Mouse (Mus musculus): ENCODE results near the gene Ehd1. TPM values are rescaled to one million over a fixed set of nuclear protein-coding genes. Genes with fewer than 3 reads are reported as not detected.
"Not testable (repeated sequence)": the region's sequence is repeated elsewhere in the genome, so short reads cannot be mapped to it uniquely, and the experiment has no call there.

The Ehd1 gene
- polyA plus RNA-seq, 1 experiment from 2014 or later = 87.7 TPM

DNA sequence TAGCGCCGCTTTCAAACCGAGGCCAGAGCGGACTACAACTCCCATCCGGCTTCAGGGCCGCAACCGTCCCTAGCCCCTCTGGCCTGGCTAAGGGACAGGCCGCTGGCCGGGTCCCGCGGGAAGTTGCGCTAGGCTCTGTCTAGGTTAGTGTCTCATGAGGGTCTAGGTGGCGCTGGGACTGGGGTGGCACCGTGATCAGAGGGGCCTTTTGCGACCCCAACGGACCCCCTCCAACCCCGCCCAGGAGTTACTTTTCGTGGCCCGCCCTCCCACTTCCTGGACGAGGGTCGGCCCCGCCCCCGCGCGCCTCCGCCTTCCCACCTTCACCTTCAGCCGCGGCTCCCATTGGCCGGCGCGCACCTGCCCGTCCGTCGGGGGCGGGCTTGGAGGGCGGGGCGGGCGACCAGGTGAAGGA, 29.6 kb downstream of the Ehd1 start, which contains the start of gene Cdc42bpg:
Gene Cdc42bpg (plus strand): TSS at position 320 of the 415 bp plus-strand sequence.
- Histone ChIP-seq H3K27ac (replicated peaks) (no peak within 1 kb of the TSS), H3K9ac (replicated peaks) (peak within 1 kb of the TSS; percentile 45), H3K4me2 (peak within 1 kb of the TSS; percentile 69), H3K4me3 (replicated peaks) (peak within 1 kb of the TSS; percentile 50), H3K36me3 (0 out of 2 replicates have a peak, but pooled peaks cover 5% of the 10 kb centered on the region), H3K4me1 (peaks cover 9% of the 10 kb centered on the region), H3K27me3 (replicated peaks) (no peaks in the 10 kb centered on the region), H3K9me3 (replicated peaks) (no peaks in the 10 kb centered on the region)
- 1% methylated on average over 32 of the region's 38 CpGs for WGBS
- peak; percentile 80 for ATAC-seq (ENCODE audit: low FRiP score)

DNA sequence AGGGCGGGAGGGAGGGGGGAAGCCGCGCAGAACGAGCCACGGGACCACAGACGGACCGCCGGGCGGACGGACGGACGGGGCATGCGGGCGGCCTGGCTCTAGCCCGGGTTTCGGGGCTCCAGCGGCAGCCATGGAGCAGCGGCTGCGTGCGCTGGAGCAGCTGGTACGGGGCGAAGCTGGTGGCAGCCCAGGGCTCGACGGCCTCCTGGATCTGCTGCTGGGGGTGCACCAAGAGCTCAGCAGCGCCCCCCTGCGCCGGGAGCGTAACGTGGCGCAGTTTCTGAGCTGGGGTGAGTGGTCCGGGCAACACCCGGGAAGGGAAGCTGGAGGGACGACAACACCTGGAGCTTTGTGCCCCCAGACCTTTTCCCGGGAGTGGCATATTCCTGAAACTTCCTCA, 30.1 kb downstream of the Ehd1 start:
- H3K4me3 ChIP-seq (replicated peaks) = peak overlapping the region; percentile 50
- under 1% methylated on average over 28 of the region's 34 CpGs for WGBS
- no peaks in the 10 kb centered on the region for H3K27me3 ChIP-seq (replicated peaks)
- peaks cover 9% of the 10 kb centered on the region for H3K4me1 ChIP-seq
- H3K4me2 ChIP-seq = peak overlapping the region; percentile 69
- peak; percentile 64 for ATAC-seq (ENCODE audit: low FRiP score)
- H3K9me3 ChIP-seq (replicated peaks) = no peaks in the 10 kb centered on the region
- 0 out of 2 replicates have a peak, but pooled peaks cover 5% of the 10 kb centered on the region for H3K36me3 ChIP-seq
- H3K9ac ChIP-seq (replicated peaks) = peak overlapping the region; percentile 45
- no peak overlapping the region for H3K27ac ChIP-seq (replicated peaks)

DNA sequence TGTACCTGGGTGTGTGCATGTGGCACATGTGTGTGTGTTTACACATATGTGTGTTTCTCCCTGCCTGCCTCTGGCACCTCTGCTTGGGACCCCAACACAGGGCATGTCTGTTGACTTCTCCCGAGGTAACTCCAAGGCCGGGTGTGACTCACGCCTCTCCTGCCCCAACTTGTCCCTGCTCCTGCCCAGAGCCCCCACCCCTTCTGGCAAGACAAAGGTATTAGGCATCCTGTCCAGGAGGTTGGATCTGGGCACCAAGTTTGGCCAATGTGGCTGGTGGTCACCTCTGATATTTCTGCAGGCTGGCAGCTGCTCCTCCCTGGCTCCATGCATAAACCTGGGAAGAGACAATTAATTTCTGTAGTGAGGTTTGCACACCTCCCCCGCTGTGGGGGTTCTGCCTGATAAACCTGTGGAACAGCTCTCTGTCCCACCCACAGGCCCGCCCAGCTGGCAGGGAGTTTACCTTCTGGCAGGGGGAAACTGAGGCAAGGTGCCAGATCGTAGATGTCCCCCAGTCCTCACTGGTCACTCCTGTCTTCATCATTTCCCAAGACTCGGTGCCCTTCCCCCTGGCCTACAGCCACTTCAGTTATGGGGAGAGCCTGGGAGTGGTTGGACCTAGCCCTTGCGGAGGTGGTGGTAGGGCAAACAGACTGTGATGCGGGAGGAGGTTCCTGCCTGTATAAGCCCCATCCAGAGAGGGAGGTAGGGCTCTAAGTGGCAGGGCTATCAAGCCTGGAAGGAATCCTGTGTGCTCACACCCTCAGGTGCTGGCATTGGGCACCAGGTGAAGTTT, 31.4 kb downstream of the Ehd1 start:
- Histone ChIP-seq H3K4me3 (replicated peaks) (no peak overlapping the region), H3K4me1 (peaks cover 9% of the 10 kb centered on the region), H3K36me3 (0 out of 2 replicates have a peak, but pooled peaks cover 5% of the 10 kb centered on the region), H3K9me3 (replicated peaks) (no peaks in the 10 kb centered on the region), H3K4me2 (no peak overlapping the region), H3K9ac (replicated peaks) (no peak overlapping the region), H3K27me3 (replicated peaks) (no peaks in the 10 kb centered on the region), H3K27ac (replicated peaks) (no peak overlapping the region)
- ATAC-seq (ENCODE audit: low FRiP score) = no peak
- WGBS = 95% methylated on average over 9 of the region's 9 CpGs

DNA sequence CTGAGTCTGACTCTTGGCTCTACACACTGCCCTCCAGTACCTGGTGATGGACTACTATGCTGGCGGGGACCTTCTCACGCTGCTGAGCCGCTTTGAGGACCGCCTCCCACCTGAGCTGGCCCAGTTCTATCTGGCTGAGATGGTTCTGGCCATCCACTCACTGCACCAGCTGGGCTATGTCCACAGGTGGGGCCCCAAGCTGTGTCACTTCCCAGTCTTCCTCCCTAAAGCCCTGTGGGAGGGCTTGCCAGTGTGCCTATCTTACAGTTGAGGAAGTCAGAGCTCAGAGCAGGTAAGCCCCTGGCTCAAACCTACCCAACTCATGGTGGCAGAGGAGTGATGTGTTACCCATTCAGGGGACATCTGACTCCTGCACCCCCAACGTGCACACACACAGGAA, 33.7 kb downstream of the Ehd1 start:
- H3K27ac ChIP-seq (replicated peaks) = no peak overlapping the region
- H3K9me3 ChIP-seq (replicated peaks) = no peaks in the 10 kb centered on the region
- H3K36me3 ChIP-seq = peaks cover 14% of the 10 kb centered on the region; the same call in 1 of the 2 replicates
- WGBS = 95% methylated on average over 5 of the region's 5 CpGs
- peaks cover 9% of the 10 kb centered on the region for H3K4me1 ChIP-seq
- H3K9ac ChIP-seq (replicated peaks) = no peak overlapping the region
- H3K27me3 ChIP-seq (replicated peaks) = no peaks in the 10 kb centered on the region
- H3K4me2 ChIP-seq = no peak overlapping the region
- no peak overlapping the region for H3K4me3 ChIP-seq (replicated peaks)
- ATAC-seq (ENCODE audit: low FRiP score) = no peak

DNA sequence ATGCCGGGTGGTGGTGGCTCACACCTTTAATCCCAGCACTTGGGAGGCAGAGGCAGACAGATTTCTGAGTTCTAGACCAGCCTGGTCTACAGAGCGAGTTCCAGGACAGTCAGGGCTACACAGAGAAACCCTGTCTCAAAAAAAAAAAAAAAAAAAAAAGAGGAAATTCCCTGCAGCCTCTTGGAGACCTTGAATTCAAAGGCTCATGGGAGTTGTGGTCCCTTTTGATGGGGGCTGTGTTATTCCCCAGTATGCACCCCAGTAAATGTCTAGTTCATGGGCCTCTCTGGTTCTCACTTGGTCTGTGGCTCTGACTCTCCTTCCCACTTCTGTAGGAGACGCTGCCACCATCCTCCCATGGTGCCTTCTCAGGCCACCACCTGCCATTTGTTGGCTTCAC, 35.3 kb downstream of the Ehd1 start:
- not testable (repeated sequence) for H3K9ac ChIP-seq (replicated peaks); H3K9me3 ChIP-seq (replicated peaks); H3K4me3 ChIP-seq (replicated peaks); H3K27ac ChIP-seq (replicated peaks); ATAC-seq (ENCODE audit: low FRiP score); H3K27me3 ChIP-seq (replicated peaks); H3K4me2 ChIP-seq; H3K4me1 ChIP-seq
- WGBS = 91% methylated on average over 3 of the region's 3 CpGs
- peaks cover 18% of the 10 kb centered on the region; the same call in 1 of the 2 replicates for H3K36me3 ChIP-seq

DNA sequence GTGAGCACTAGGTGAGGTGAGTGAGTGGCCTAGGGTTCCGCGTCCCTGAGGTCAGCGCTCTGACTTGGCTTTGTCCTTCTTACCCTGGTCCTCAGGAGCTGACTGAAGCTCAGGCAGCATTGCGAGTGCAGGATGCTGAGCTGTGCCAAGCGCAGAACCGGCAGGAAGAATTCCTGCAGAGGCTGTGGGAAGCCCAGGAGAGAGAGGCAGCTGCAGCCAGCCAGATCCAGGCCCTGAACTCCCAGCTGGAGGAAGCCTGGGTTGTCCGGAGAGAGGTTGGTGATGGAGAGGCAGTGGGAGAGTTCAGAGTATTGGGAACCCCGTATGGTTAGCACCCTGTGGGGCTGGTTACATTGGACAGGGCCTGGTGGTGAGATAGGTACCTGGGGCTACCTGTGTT, 37.3 kb downstream of the Ehd1 start:
- Histone ChIP-seq H3K27ac (replicated peaks) (no peak overlapping the region), H3K4me3 (replicated peaks) (no peak overlapping the region), H3K4me2 (no peak overlapping the region), H3K27me3 (replicated peaks) (no peaks in the 10 kb centered on the region), H3K9me3 (replicated peaks) (no peaks in the 10 kb centered on the region), H3K4me1 (no peaks in the 10 kb centered on the region), H3K36me3 (peaks cover 28% of the 10 kb centered on the region; the same call in 1 of the 2 replicates), H3K9ac (replicated peaks) (no peak overlapping the region)
- 93% methylated on average over 8 of the region's 8 CpGs for WGBS
- no peak for ATAC-seq (ENCODE audit: low FRiP score)

DNA sequence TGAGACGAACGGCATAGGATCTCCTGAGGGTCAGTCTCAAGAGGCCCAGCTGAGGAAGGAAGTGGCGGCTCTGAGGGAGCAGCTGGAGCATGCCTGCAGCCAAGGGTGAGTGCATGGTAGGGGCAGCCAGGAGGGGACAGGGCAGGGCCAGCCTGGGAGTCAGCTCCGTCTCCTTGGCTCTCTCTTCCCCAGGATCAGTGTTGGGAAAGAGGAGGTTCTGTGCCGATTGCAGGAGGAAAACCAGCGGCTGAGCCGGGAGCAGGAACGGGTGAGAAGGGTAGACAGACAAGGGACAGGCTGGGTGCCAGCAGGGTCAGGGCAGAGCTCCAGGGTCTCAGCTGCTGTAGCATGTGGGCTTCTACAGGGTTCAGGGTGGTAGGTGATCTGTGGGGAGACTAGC, 38.0 kb downstream of the Ehd1 start:
- H3K36me3 ChIP-seq = peaks cover 28% of the 10 kb centered on the region; the same call in 1 of the 2 replicates
- H3K9me3 ChIP-seq (replicated peaks) = no peaks in the 10 kb centered on the region
- no peak for ATAC-seq (ENCODE audit: low FRiP score)
- H3K9ac ChIP-seq (replicated peaks) = no peak overlapping the region
- H3K4me3 ChIP-seq (replicated peaks) = no peak overlapping the region
- 85% methylated on average over 8 of the region's 8 CpGs for WGBS
- H3K4me1 ChIP-seq = no peaks in the 10 kb centered on the region
- no peak overlapping the region for H3K4me2 ChIP-seq
- no peak overlapping the region for H3K27ac ChIP-seq (replicated peaks)
- no peaks in the 10 kb centered on the region for H3K27me3 ChIP-seq (replicated peaks)

DNA sequence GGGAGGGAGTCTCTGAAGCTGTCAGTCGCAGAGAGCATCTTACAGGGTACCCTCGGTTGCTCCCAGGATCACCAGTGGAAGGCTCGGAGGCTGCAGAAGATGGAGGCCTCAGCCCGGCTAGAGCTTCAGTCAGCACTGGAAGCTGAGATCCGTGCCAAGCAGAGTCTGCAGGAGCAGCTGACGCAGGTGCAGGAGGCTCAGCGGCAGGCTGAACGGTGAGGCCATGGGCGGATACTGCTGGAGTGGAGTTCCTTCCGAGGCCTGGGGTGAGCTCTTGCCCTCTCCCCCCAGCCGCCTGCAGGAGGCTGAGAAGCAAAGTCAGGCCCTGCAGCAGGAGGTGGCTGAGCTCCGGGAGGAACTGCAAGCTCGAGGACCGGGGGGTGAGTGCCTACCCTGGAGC, 39.0 kb downstream of the Ehd1 start:
- no peak for ATAC-seq (ENCODE audit: low FRiP score)
- Histone ChIP-seq H3K9ac (replicated peaks) (no peak overlapping the region), H3K27ac (replicated peaks) (no peak overlapping the region), H3K27me3 (replicated peaks) (no peaks in the 10 kb centered on the region), H3K4me3 (replicated peaks) (no peak overlapping the region), H3K36me3 (peaks cover 26% of the 10 kb centered on the region; the same call in 1 of the 2 replicates), H3K4me2 (no peak overlapping the region), H3K4me1 (no peaks in the 10 kb centered on the region), H3K9me3 (replicated peaks) (no peaks in the 10 kb centered on the region)
- 78% methylated on average over 14 of the region's 14 CpGs for WGBS

DNA sequence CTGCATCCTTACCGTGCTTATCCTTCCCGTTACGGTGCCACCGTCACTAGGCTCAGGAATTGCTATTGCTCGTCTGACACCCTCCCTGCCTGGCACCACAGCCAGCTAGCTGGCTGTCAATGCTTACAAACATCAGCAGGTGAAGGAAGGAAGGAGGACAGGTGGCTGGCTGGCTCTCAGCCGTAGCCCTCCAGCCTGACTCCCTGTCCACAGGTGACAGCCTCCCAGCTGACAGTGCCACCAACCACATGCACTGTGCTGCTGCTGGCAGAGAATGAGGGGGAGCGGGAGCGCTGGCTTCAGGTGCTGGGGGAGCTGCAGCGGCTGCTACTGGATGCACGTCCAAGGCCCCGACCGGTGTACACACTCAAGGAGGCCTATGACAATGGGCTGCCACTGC, 41.6 kb downstream of the Ehd1 start:
- no peaks in the 10 kb centered on the region for H3K4me1 ChIP-seq
- no peaks in the 10 kb centered on the region for H3K9me3 ChIP-seq (replicated peaks)
- H3K36me3 ChIP-seq = peaks cover 23% of the 10 kb centered on the region; the same call in 1 of the 2 replicates
- WGBS = 89% methylated on average over 12 of the region's 12 CpGs
- H3K4me3 ChIP-seq (replicated peaks) = no peak overlapping the region
- no peak overlapping the region for H3K4me2 ChIP-seq
- no peaks in the 10 kb centered on the region for H3K27me3 ChIP-seq (replicated peaks)
- ATAC-seq (ENCODE audit: low FRiP score) = no peak
- H3K9ac ChIP-seq (replicated peaks) = no peak overlapping the region
- H3K27ac ChIP-seq (replicated peaks) = no peak overlapping the region

DNA sequence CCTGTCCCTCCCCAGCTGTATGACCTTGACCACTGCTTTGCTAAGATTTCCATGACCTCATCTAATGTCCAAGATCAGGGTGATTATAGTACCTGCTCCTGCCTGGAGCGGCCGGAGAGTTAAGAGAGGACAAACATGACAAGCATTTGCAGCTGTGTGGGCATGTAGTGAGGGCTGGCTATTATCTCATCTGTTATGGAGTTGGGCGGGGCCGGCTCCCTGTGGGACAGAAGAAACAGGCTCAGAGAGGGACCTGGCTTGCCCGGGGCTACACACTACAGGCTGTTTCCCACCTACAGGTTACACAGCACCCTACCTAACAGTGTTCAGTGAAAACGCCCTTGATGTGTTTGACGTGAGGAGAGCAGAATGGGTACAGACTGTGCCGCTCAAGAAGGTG, 44.8 kb downstream of the Ehd1 start:
- Histone ChIP-seq H3K9ac (replicated peaks) (no peak overlapping the region), H3K9me3 (replicated peaks) (no peaks in the 10 kb centered on the region), H3K27ac (replicated peaks) (no peak overlapping the region), H3K4me1 (no peaks in the 10 kb centered on the region), H3K27me3 (replicated peaks) (no peaks in the 10 kb centered on the region), H3K4me2 (no peak overlapping the region), H3K4me3 (replicated peaks) (no peak overlapping the region), H3K36me3 (peaks cover 10% of the 10 kb centered on the region; the same call in 1 of the 2 replicates)
- 88% methylated on average over 8 of the region's 8 CpGs for WGBS
- no peak for ATAC-seq (ENCODE audit: low FRiP score)

DNA sequence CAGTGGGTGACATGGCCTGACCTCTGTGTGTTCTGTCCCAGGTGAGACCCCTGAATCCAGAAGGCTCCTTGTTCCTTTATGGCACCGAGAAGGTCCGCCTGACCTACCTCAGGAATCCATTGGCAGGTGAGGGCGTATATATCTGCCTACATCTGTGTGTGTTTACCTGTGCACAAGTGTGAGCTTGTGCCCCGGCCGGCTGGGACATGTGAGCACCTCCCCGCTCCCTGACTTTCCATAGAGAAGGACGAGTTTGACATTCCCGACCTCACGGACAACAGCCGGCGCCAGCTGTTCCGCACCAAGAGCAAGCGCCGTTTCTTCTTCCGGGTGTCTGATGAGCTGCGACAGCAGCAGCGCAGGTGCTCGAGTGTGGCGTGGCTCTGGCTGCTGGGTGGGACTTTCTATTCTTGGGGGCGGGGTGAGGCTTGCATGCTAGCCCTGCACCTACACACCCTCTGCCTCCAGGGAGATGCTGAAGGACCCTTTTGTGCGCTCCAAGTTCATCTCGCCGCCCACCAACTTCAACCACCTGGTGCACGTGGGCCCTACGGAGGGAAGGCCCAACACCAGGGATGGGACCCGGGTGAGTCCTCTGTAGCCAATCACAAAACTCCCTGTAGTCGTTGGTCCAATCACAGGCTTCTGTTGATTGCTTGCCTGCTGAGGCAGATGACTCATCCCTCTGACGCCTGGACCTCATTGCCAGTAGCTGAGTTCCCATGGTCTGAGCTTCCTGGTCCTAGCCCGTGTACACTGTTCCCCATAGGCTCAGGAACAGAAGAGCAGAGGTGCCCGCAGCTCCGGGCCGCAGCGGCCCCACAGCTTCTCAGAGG, 45.5 kb downstream of the Ehd1 start:
- no peak for ATAC-seq (ENCODE audit: low FRiP score)
- Histone ChIP-seq H3K4me2 (no peak overlapping the region), H3K4me1 (no peaks in the 10 kb centered on the region), H3K36me3 (peaks cover 10% of the 10 kb centered on the region; the same call in 1 of the 2 replicates), H3K9ac (replicated peaks) (no peak overlapping the region), H3K27me3 (replicated peaks) (no peaks in the 10 kb centered on the region), H3K9me3 (replicated peaks) (no peaks in the 10 kb centered on the region), H3K27ac (replicated peaks) (no peak overlapping the region), H3K4me3 (replicated peaks) (no peak overlapping the region)
- WGBS = 90% methylated on average over 33 of the region's 33 CpGs
